Mouse (Mus musculus) lung, postnatal 0 days (tissue): ENCODE measurements around the gene 2700049A03Rik.

Experiments
- CTCF ChIP-seq: IDR thresholded peaks from 2 replicates; pipeline ENCODE4 v1.5.1; 2016; ENCODE audit warnings: antibody characterized with exemption, mild to moderate bottlenecking
- EP300 ChIP-seq: IDR thresholded peaks from 2 replicates; pipeline ENCODE4 v1.6.1; 2016; ENCODE audit warnings: antibody characterized with exemption, mild to moderate bottlenecking, control low read depth

GRCm38 (mm10) chr12:71169911-71170310 is 33.3 kb downstream of the 2700049A03Rik start:
- no peak for TF ChIP-seq EP300
- no peak for TF ChIP-seq CTCF
